Mouse (Mus musculus) common myeloid progenitor, adult 5-6 weeks (primary cell): ENCODE measurements at regions not wholly inside any gene's neighbourhood (a gene's known extent, or its start where the extent isn't known, plus 50 kb on each side); places are given as distances from the start of the nearest gene placed in this dataset.

Experiments used
- ATAC-seq: replicated peaks from 2 replicates; pipeline ENCODE4 v1.8.0; 2016; ENCODE audit warnings: low read depth, mild to moderate bottlenecking, moderate TSS enrichment, inconsistent platforms; ENCODE audit not compliant: poor library complexity, severe bottlenecking

- ATAC-seq, result no peak
Observed at GRCm38 (mm10) chr2:178979451-178979850, 462.8 kb upstream of the Cdh4 start.

DNA sequence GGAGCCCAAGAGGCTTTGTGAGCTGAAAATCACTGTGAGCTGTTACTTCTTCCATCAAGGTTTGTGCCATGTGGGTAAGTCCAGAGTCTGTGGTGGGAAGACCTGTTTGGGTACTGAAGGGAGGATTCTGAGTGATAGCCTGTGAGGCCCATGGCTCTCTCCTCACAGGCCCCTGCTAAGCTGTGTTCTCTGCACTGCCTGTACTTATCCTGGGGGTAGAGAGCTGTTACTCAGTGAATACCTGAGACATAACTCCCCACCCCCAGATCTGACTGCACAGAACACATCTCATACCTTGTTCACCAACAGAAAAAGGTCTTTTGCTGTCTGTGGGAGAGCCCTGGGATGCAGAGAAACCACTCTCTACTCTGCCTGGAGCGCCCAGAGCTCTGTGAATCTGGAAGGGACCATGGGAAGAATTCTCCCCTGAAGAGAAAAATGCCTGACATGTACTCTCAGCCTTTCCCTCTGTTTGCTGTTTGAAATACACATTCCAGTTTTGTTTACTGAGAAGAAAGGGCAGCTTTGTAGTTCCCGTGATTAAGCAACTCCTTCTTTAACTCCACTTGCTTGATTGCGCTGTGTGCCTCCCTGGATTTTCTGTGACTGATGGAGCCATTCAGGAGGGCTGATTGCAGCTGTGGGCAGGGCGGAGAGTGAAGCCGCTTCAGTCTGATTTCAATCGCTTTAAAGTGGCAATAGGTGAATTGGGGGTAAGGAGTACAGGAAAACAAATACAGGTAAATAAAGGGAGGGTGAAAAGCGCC is 460.3 kb upstream of the Cdh4 start:
- no peak for ATAC-seq

DNA sequence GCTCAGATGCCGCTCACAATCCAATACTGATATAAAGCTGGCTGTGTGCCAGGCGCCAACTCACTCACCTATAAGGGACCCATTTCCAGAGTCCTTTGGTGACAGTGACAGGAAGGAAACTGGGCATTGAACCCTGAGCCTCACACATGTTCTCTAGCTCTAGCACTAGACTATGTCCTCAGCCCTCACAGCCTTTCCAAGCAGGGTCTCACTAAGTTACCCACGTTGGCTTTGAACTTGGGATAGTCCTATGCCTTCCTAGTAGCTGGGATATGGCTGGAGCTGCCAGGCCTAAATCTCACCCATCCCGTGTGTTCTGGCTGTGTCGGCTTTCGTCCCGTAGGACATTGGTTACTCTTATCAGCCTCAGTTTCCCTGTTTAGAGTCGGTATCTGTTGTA is 458.4 kb upstream of the Cdh4 start:
- ATAC-seq, result no peak

DNA sequence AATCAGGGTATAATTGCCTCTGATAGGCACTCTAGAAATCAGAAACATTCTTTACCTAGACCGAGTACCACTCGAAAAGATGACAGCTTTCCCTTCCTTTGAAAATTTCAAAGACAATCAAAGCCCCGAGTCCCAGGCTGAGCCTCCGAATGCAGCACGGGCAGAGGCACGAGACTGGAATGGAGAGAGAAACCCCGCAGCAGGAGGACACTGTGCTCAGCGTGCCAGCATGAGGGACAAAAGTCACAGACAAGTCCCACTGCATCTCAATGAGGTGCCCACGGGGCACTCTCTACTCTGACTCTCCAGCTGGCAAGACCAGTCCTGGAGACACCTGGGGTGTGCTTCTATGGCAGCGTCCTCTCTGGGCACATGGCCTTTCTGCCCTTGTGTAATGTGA is 454.3 kb upstream of the Cdh4 start:
- no peak for ATAC-seq

- ATAC-seq, result no peak
Observed at GRCm38 (mm10) chr2:178989291-178989690, 452.9 kb upstream of the Cdh4 start.

GRCm38 (mm10) chr2:178989784-178990183 is 452.4 kb upstream of the Cdh4 start:
- no peak for ATAC-seq

- ATAC-seq, result no peak
Observed at GRCm38 (mm10) chr2:178990959-178991358, 451.3 kb upstream of the Cdh4 start.

GRCm38 (mm10) chr2:178992334-178993116 is 449.7 kb upstream of the Cdh4 start:
- no peak for ATAC-seq

- ATAC-seq, result no peak
Observed at GRCm38 (mm10) chr2:178997921-178998320, 444.3 kb upstream of the Cdh4 start.

DNA sequence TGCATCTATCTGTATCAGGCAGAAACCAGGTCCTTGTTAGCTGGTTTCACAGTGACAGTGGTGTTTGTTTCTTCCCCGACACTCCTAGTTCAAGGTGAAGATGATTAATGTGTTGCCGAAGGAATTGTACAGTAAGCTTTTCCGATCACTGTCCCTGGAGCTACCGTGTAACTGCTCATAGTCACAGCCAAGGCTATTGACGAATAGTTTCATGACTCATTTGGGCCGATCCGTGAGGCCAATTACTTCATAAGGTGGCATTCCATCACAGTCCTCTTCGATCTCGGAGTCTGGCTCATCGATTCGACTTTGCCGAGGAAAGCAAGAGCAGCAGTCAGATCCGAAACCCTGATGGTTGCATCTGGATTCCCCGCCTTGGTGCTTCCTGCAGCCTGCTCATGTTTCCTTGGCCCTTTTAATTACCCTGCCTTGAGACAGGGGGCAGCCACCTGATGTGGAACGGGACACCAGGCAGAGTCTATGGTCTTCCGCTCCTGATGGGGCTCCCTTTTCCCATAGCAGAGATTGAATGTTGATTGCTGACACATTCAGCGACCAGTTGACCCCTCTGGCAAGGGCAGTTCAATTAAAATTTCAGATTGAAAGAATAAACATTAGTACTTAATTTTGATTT is 441.7 kb upstream of the Cdh4 start:
- no peak for ATAC-seq

GRCm38 (mm10) chr2:179007766-179008165 is 434.5 kb upstream of the Cdh4 start:
- ATAC-seq, result no peak

DNA sequence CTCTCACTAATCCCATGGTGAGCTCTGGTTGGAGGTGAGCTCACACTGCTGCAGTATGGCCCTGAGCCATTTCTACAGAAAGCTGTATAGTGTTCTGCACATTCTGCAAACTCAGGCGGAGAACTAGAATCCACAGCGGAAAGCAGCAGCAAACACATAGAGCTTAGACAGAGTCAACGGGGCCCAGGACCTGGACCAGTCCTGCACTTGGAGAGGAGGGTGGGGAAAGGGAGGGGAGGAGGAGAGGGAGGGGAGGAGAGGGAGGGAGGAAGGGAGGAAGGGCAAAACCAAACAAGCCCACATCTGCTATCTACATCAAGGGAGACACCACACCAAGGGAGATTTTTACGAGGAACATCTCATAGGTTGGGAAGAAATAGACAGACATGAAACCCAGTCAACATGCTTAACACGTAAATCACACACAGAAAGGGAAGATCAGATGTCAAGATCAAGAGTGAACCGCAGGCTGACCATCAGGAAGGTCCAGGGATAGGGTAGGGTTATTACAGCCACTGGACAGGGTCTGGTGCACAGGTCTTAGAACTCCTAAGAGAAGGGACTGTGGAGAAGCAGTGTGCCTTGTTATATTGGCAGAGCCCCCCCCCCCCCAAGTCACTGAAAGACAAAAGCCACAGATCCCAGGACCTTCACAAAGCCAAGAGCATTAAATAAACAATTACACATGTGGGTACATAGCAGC is 428.2 kb upstream of the Cdh4 start:
- ATAC-seq, result no peak

GRCm38 (mm10) chr2:179022675-179023194 is 419.5 kb upstream of the Cdh4 start:
- ATAC-seq, result no peak

DNA sequence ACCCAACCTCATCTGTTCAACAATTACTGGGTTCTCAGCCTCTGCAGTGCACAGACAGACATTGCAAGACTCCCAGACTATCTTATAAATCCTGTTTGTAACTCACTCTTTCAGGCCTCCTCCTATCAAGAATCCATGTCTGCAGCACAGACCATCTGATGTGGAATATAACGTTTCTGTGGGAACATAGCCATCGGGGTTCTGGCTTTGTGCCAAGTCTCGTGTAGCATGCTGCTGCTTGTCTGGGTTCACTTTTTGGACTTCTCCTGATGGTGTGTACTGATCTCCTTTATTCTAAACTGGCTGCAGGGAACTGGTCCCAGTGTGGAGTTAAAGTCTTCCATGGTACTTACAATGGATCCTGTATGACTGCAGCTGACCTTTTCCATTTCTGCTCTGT is 418.0 kb upstream of the Cdh4 start:
- ATAC-seq, result no peak

- no peak for ATAC-seq
Observed at GRCm38 (mm10) chr2:179033171-179033570, 409.1 kb upstream of the Cdh4 start.

DNA sequence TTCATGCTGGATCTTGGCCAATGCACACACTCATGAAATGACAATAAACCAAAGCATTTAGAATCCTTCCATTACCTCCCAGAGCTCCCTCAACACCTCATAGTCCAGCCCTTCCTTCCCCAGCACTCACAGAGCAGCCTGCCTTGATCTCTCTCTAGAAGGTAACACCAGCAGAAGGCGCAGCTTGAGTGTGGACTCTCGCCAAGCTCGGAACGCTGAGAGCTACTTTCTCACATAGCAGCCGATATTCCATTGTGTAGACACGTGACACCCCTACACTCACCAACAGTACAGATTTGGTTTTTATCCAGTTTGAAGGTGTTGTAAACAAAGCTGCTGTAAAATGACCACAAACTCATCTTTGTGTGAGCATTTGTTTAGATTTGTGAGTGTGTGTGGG is 406.8 kb upstream of the Cdh4 start:
- ATAC-seq, result no peak

DNA sequence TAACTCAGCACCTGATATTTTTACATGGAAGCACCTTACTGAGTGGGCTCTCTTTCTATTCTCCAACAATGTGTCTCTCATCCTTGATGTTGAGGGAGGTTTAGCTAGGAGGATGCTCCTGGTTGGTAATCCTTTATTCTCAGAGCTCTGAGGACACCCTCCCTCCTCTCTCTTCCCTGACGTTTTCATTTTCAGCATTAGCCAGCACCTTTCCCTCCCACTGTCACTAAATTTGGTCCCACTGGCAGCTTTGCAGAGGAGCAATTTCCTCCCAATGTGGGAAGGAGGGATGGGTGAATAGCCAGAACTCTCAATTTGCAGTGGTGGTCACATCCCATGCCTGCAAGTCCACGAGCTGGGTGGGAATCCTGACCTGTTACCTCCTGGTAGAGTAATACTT is 402.5 kb upstream of the Cdh4 start:
- no peak for ATAC-seq

DNA sequence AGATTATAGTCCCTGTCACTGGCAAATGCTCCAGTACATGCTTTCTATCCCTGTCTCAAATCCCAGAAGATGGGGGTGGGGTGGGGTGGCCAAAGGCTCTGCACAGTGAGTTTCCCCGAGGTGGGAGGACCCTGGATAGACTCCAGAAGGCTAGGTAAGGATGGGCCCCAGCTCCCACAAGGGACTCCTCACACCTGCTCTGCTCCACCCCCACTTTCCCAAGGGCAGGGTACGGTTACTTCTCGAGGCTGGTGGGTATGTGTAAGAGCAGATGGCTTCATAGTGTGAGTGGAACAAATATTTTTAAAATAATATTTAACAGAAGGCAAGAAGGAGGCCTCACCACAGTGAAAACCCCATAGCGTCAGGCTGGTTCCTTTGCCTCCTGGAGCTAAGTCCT is 398.6 kb upstream of the Cdh4 start:
- no peak for ATAC-seq

- no peak for ATAC-seq
Observed at GRCm38 (mm10) chr2:179045361-179045760, 396.9 kb upstream of the Cdh4 start.

DNA sequence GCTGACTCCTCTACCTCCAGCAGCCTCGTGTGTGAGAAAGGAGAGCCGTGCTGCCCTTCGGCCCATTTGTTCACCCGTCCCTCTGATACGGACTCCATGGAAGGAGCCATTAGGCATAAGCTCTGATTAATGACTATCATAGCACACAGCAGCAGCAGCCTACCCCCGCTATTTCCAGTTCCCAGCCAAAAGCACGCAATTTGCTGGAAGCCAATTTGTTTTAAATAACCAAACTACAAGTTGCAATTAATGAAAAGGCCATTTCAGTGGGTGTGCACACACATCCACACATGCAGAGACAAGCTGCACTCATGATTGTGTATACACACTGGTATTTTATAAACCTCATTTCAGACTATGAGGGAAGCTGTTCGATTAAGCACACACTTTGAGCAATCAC is 387.8 kb upstream of the Cdh4 start:
- no peak for ATAC-seq
